Mouse (Mus musculus) bone marrow macrophage, adult 2 months (primary cell): ENCODE results near the gene Trp53inp2.

ENCODE experiments used
- CTCF ChIP-seq: IDR thresholded peaks from 2 replicates; pipeline ENCODE4 v1.5.1; 2012; ENCODE audit warnings: low read depth, mild to moderate bottlenecking, low read length, moderate library complexity
- POLR2A ChIP-seq: IDR thresholded peaks from 2 replicates; pipeline ENCODE4 v1.6.1; 2012; ENCODE audit warnings: mild to moderate bottlenecking, low read depth, low read length, borderline replicate concordance

- TF ChIP-seq CTCF: peak; percentile 78
- TF ChIP-seq POLR2A: no peak
These were observed 4.2 kb downstream of the Trp53inp2 start for GRCm38 (mm10) chr2:155385090-155385489.
